Mouse (Mus musculus): Measurements from ENCODE around the gene Kcnma1. TPM values are rescaled to one million over a fixed set of nuclear protein-coding genes. Genes with fewer than 3 reads are reported as not detected.

Kcnma1 gene
- polyA plus RNA-seq, 1 experiment, result not detected

DNA sequence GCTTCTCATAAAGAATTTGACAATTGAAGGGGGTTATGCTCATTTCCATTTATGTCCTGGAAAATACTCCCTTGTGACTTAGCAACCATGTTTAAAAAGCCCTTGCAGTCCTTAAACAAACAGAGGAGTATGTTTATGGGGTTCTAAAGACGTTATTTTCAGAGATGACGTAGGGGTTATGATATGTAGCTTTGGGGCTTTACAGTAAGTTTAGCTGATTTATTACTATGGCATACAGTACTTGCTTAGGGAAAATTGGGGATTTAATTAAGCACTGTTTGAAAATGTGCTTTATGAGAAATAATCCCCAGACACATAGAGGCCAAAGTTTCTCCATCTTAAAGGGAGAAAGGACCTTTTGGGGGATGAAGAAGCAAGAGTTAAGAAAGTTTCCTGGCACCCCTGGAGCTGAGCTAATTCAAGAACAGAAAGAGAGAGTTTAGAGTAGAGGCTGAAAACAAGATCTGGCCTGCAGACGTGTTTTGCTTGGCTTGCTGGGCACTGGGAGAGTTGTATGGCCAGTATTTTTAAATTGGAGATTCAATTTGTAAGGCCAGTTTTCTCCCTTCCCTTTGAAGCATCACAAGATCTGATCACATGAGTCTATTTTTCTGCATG lies 376.1 kb downstream of the Kcnma1 start:
- no peak for TF ChIP-seq POLR2A (IDR thresholded peaks at IDR 0.05; ENCODE audit: borderline replicate concordance, control insufficient read depth, low read depth, low read length)
- no peak for TF ChIP-seq CTCF (IDR thresholded peaks at IDR 0.05; ENCODE audit: control insufficient read depth, insufficient read depth, low read length)
- WGBS, result 71% methylated on average over 3 of the region's 3 CpGs
- H3K4me1 ChIP-seq (ENCODE audit: control insufficient read depth, insufficient read depth, low read length), result no peaks in the 10 kb centered on the region
- no peak overlapping the region for H3K4me3 ChIP-seq (replicated peaks; ENCODE audit: control insufficient read depth, low read depth, low read length)
- no peak overlapping the region for H3K27ac ChIP-seq (ENCODE audit: control insufficient read depth, insufficient read depth, low read depth, low read length, poor library complexity)

DNA sequence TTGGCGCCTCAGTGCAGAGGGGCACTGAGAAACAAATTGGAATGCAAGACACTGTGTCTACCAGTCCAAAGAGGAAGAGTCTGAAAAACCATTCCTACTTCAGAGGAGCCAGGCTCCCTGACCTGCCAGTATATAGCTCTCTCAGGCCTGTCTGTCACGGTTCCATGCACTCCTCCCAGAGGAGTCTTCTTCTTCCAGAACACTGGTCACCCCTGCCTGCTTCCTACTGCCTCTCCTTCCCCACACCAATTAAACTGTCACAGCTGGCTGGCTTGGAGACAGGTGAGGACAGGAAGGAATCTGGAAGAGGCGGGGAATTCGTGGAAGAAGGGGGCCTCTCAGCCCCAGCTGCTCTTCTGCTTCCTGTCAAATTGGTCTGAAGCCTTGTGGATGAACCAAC lies 378.4 kb downstream of the Kcnma1 start:
- WGBS, result 58% methylated on average over 4 of the region's 4 CpGs
- H3K27ac ChIP-seq (ENCODE audit: control insufficient read depth, insufficient read depth, low read depth, low read length, poor library complexity), result no peak overlapping the region
- H3K4me1 ChIP-seq (ENCODE audit: control insufficient read depth, insufficient read depth, low read length), result no peaks in the 10 kb centered on the region
- H3K4me3 ChIP-seq (replicated peaks; ENCODE audit: control insufficient read depth, low read depth, low read length), result no peak overlapping the region
- TF ChIP-seq CTCF (IDR thresholded peaks at IDR 0.05; ENCODE audit: control insufficient read depth, insufficient read depth, low read length), result no peak
- no peak for TF ChIP-seq POLR2A (IDR thresholded peaks at IDR 0.05; ENCODE audit: borderline replicate concordance, control insufficient read depth, low read depth, low read length)

DNA sequence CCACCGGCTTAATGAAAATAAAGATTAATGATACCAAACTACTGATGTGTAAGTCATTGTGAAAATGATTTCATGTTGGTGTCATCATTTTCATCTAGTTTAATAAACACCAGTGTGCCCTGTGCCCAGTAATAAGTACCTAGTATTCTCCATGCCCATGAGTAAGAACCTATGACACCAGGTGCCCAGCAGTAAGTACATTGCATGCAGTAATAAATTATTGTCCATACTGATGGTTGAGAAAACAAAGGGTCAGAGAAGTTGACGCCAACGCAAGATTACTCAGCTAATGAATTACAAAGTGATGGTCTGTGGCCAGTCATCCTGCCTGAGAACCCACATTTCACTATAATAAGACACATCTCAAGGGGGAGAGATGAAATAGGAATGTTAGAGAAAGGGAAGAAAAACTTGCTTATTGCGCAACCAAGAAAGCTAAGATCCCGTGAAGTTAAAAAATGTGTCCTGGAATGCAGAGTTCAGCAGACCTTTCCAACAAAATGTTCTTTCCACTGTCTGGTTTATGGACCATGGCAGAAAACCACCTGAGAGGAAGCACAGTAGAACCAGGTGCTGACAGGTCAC lies 381.2 kb downstream of the Kcnma1 start:
- Histone ChIP-seq H3K4me1 (ENCODE audit: control insufficient read depth, insufficient read depth, low read length) (no peaks in the 10 kb centered on the region), H3K27ac (ENCODE audit: control insufficient read depth, insufficient read depth, low read depth, low read length, poor library complexity) (no peak overlapping the region), H3K4me3 (replicated peaks; ENCODE audit: control insufficient read depth, low read depth, low read length) (no peak overlapping the region)
- WGBS, result 81% methylated on average over 5 of the region's 5 CpGs
- TF ChIP-seq CTCF (IDR thresholded peaks at IDR 0.05; ENCODE audit: control insufficient read depth, insufficient read depth, low read length) (no peak), POLR2A (IDR thresholded peaks at IDR 0.05; ENCODE audit: borderline replicate concordance, control insufficient read depth, low read depth, low read length) (no peak)

DNA sequence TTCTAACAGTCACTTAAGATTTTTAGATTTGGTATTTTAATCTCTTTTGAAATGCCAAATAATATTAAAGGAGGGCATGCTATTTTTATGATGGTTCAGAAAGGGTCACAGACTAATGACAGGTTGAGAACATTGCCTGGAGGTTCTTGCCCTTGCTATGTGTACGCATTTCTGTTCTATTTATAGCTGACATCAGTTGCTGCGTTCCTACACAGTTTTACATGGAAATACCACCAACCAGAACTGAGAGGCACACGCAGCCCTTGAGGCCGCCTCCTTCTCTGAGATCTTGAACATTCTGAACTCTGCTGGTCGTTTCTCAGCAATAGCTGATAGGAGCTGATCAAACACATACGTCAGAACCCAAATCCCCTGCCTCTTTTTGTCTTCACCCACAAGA lies 387.4 kb downstream of the Kcnma1 start:
- WGBS, result 63% methylated on average over 6 of the region's 6 CpGs

DNA sequence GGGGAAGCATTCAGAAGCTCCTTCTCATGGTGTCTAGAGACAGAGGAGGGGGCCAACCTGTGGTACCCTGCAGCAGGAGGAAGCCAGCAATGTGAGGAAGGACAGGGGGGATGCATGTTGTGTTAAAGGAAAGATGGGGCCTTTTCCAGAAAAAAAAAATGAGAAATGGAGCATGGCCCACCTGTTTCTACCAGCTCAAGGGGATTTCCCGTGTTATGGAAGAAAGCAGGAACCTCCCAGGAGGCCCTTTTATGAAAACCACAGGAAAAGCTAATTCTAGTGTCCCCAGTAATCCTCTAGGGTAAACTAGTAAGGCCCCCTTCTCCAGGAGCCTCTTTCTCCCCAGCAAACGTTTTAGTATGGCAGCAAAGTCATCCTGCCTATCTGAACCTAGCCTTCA lies 388.2 kb downstream of the Kcnma1 start:
- no peak overlapping the region for H3K27ac ChIP-seq (ENCODE audit: control insufficient read depth, insufficient read depth, low read depth, low read length, poor library complexity)
- TF ChIP-seq CTCF (IDR thresholded peaks at IDR 0.05; ENCODE audit: control insufficient read depth, insufficient read depth, low read length) (no peak), POLR2A (IDR thresholded peaks at IDR 0.05; ENCODE audit: borderline replicate concordance, control insufficient read depth, low read depth, low read length) (no peak)
- H3K4me1 ChIP-seq (ENCODE audit: control insufficient read depth, insufficient read depth, low read length), result no peaks in the 10 kb centered on the region
- H3K4me3 ChIP-seq (replicated peaks; ENCODE audit: control insufficient read depth, low read depth, low read length), result no peak overlapping the region
- WGBS, result 34% methylated on average over 2 of the region's 2 CpGs

More for the DNA sequence above, 387.4 kb downstream of the Kcnma1 start:
- Histone ChIP-seq H3K4me1 (ENCODE audit: control insufficient read depth, insufficient read depth, low read length) (no peaks in the 10 kb centered on the region), H3K4me3 (replicated peaks; ENCODE audit: control insufficient read depth, low read depth, low read length) (no peak overlapping the region), H3K27ac (ENCODE audit: control insufficient read depth, insufficient read depth, low read depth, low read length, poor library complexity) (no peak overlapping the region)
- TF ChIP-seq CTCF (IDR thresholded peaks at IDR 0.05; ENCODE audit: control insufficient read depth, insufficient read depth, low read length), result no peak
- no peak for TF ChIP-seq POLR2A (IDR thresholded peaks at IDR 0.05; ENCODE audit: borderline replicate concordance, control insufficient read depth, low read depth, low read length)

DNA sequence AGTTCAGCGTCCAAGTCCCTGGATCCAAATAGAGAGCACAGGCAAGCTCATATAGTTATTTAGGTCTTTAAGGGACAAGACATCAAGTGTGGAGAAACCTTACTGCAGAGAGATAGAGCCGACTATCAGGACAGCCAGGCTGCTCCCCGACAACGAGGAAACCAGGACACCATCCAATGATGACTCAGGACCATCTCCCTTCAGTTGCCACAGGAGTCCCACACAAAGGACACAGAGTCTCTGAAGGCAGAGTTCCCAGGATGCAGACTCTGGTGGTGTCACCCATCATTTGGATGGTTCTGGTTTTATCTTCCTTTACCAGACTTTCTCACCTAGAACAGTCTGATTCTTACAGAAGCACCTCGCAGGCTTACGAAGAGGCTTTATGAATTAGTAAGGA lies 388.9 kb downstream of the Kcnma1 start:
- WGBS, result 74% methylated on average over 6 of the region's 6 CpGs
- Histone ChIP-seq H3K4me1 (ENCODE audit: control insufficient read depth, insufficient read depth, low read length) (no peaks in the 10 kb centered on the region), H3K4me3 (replicated peaks; ENCODE audit: control insufficient read depth, low read depth, low read length) (no peak overlapping the region), H3K27ac (ENCODE audit: control insufficient read depth, insufficient read depth, low read depth, low read length, poor library complexity) (no peak overlapping the region)
- TF ChIP-seq POLR2A (IDR thresholded peaks at IDR 0.05; ENCODE audit: borderline replicate concordance, control insufficient read depth, low read depth, low read length), result no peak
- no peak for TF ChIP-seq CTCF (IDR thresholded peaks at IDR 0.05; ENCODE audit: control insufficient read depth, insufficient read depth, low read length)

DNA sequence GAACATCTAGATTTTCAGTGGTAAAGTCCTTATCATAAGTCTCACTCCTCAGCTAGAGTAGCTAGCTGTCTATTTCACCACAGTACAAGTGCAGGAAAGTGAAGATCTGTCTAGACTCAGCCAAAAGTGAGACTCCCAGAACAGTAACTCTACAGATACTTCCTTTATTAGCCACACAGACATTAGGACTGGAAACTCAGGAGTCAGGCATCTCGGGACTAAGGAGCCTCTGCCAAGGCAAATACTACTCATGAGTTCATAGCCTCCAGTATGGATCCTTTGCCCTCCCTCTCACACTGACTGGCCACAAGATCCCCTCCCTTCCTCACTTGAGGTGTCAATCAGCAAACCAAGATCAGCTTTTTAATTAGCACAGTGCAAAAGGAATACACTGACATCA lies 389.8 kb downstream of the Kcnma1 start:
- H3K4me1 ChIP-seq (ENCODE audit: control insufficient read depth, insufficient read depth, low read length), result no peaks in the 10 kb centered on the region
- WGBS, result 61% methylated on average over 1 of the region's 1 CpGs
- TF ChIP-seq CTCF (IDR thresholded peaks at IDR 0.05; ENCODE audit: control insufficient read depth, insufficient read depth, low read length) (no peak), POLR2A (IDR thresholded peaks at IDR 0.05; ENCODE audit: borderline replicate concordance, control insufficient read depth, low read depth, low read length) (no peak)

DNA sequence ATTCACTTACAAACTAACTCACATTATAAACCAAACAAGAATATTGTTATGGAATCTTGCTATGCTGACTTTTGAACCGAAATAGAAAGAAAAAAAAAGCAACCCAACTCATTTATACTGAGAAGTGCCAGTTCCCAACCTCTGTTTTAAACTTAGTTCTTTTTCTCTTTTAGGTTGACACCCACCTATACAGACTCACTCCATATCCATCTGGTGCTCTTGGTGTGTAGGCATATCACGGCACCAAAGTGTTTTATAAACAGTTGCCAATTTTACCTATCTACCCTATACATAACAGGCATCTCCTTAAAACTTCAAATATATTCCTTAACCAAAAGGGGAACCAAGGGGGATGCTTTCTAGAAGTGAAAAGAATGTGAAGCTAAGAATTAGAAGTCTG lies 393.6 kb downstream of the Kcnma1 start:
- no peak for TF ChIP-seq CTCF (IDR thresholded peaks at IDR 0.05; ENCODE audit: control insufficient read depth, insufficient read depth, low read length)
- TF ChIP-seq POLR2A (IDR thresholded peaks at IDR 0.05; ENCODE audit: borderline replicate concordance, control insufficient read depth, low read depth, low read length), result no peak
- WGBS, result 65% methylated on average over 2 of the region's 2 CpGs
- H3K27ac ChIP-seq (ENCODE audit: control insufficient read depth, insufficient read depth, low read depth, low read length, poor library complexity), result no peak overlapping the region
- no peak overlapping the region for H3K4me3 ChIP-seq (replicated peaks; ENCODE audit: control insufficient read depth, low read depth, low read length)
- no peaks in the 10 kb centered on the region for H3K4me1 ChIP-seq (ENCODE audit: control insufficient read depth, insufficient read depth, low read length)

More for the DNA sequence above, 389.8 kb downstream of the Kcnma1 start:
- no peak overlapping the region for H3K27ac ChIP-seq (ENCODE audit: control insufficient read depth, insufficient read depth, low read depth, low read length, poor library complexity)
- no peak overlapping the region for H3K4me3 ChIP-seq (replicated peaks; ENCODE audit: control insufficient read depth, low read depth, low read length)
